Mouse (Mus musculus) large intestine, adult 2 months (tissue): ENCODE results near the gene Pi4ka. TPM values are rescaled to one million over a fixed set of nuclear protein-coding genes. Genes with fewer than 3 reads are reported as not detected.

Experiments
- DNase-seq: peaks from one replicate; pipeline ENCODE4 v3.0.0-alpha.2; 2012; ENCODE audit warnings: low read depth, low spot score
- WGBS: fragments of 180-500 bp; shearing (Covaris S2); methylation state at CpG from one replicate; pipeline ENCODE4 v1.1.7; 2018; 5-methylcytosine and 5-hydroxymethylcytosine counted together
- polyA plus RNA-seq: library from polyadenylated mRNA; depleted of rRNA; stranded (reverse); fragments of >200 nt; gene quantifications from 2 replicates; pipeline ENCODE4 v1.2.3, GENCODE M21; 2012

Gene Pi4ka
- polyA plus RNA-seq, 1 experiment = 54.5 TPM

GRCm38 (mm10) chr16:17277342-17278211, 128.5 kb downstream of the Pi4ka start:
- DNase-seq = no peak
- WGBS = 29% methylated on average over 61 of the region's 61 CpGs

DNA sequence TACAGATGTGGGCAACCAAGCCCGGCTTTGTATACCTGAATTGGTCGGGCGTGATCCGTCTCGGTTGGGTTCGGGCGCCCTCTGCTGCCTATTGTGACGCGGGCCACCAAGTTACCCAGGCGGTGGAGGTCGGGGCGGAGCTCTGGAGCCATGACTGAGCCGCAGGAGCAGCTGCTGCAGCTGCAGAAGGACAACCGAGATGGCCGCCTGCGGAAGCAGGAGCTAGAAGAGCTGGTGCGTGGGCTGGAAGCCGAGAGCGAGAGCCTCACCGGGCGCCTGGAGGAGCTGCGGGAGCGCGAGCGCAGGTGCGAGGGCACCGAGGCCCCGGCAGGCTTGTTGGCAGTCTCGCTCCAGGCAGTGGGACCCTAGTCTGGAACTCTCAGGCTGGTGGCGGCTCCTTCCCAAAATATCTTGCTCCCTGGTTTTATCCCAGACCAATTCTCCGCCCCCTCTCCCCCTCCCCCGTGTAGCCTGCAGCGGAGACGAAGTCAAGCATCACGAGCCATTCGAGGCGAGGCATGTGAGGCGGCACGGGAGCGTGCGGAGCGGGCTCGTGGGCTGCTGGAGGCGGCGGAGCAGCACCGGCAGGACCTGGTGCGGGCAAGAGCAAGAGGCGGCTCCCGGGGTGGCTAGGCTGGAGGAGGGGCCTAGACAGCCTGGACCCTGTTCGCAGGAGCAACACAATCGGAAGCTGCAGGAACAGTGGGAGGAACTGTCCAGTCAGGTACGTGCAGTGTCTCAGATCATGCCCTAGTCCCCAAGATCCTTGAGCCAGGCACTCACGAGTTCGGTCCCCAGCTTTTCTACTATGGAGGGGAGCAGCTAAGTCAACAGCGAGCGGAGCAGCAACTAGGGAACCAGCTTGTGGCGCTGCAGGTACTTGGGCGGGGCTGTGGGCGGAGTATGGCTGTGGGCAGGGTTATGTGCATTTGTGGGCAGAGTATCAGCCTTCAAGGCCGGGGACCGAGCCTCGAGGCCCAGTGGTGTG, 129.7 kb downstream of the Pi4ka start:
- peak; percentile 81 for DNase-seq
- WGBS = 1% methylated on average over 62 of the region's 62 CpGs

- WGBS = 55% methylated on average over 7 of the region's 7 CpGs
- no peak for DNase-seq
Observed at GRCm38 (mm10) chr16:17275721-17276120, 130.4 kb downstream of the Pi4ka start, which contains the start of gene Tmem191c. Tmem191c (plus strand) TSS chr16:17276077.

- no peak for DNase-seq
- WGBS = 80% methylated on average over 6 of the region's 6 CpGs
Observed at GRCm38 (mm10) chr16:17271856-17272255, 134.3 kb downstream of the Pi4ka start.

DNA sequence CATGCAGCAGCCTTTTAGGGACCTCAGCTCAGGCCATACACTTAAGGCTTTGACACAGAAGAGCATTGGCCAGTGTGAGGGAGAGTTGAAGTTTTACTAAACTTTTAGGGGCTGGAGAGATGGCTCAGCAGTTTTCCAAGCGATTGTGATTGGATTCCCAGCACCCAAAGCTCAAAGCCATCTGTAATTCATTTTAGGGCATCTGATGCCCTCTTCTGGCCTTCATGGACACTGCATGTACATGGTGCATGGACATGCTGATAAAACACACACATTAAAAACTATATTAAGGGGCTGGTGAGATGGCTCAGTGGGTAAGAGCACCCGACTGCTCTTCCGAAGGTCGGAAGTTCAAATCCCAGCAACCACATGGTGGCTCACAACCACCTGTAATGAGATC, 135.0 kb downstream of the Pi4ka start:
- 65% methylated on average over 4 of the region's 4 CpGs for WGBS
- no peak for DNase-seq

- DNase-seq = no peak
- WGBS = 94% methylated on average over 5 of the region's 5 CpGs
Observed at GRCm38 (mm10) chr16:17269872-17270271, 136.2 kb downstream of the Pi4ka start.

GRCm38 (mm10) chr16:17267937-17268336, 138.2 kb downstream of the Pi4ka start:
- no peak for DNase-seq
- WGBS = 59% methylated on average over 5 of the region's 5 CpGs

- DNase-seq = no peak
- 77% methylated on average over 3 of the region's 3 CpGs for WGBS
Observed at GRCm38 (mm10) chr16:17266113-17266512, 140.0 kb downstream of the Pi4ka start.

DNA sequence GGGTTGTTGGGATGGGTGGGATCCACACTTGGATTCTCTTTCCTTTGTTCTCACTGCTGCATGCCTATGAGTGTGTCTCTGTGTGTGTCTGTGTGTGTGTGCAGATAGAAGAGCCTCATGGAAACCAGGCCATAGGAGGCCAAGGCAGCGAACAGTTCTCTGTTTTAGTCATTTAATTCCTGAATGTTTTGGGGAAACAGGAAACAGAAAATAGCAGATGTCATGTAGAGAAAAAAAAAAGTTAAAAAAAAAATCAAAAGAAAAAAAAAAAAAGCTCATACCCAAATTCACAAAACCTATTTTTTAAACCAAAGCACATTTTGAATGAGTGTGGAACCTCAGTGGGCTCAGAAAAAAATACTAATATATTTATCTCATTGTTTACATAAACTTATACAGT, 144.8 kb downstream of the Pi4ka start:
- 88% methylated on average over 1 of the region's 1 CpGs for WGBS
- DNase-seq = no peak

GRCm38 (mm10) chr16:17258917-17259316, 147.2 kb downstream of the Pi4ka start:
- DNase-seq = no peak
- WGBS = 93% methylated on average over 12 of the region's 12 CpGs

- WGBS = 86% methylated on average over 9 of the region's 9 CpGs
- no peak for DNase-seq
Observed at GRCm38 (mm10) chr16:17257359-17257821, 148.7 kb downstream of the Pi4ka start.

- DNase-seq = no peak
- 17% methylated on average over 2 of the region's 2 CpGs for WGBS
Observed at GRCm38 (mm10) chr16:17255270-17255669, 150.8 kb downstream of the Pi4ka start.

GRCm38 (mm10) chr16:17254005-17254597, 152.0 kb downstream of the Pi4ka start:
- WGBS = 73% methylated on average over 4 of the region's 4 CpGs
- DNase-seq = no peak

DNA sequence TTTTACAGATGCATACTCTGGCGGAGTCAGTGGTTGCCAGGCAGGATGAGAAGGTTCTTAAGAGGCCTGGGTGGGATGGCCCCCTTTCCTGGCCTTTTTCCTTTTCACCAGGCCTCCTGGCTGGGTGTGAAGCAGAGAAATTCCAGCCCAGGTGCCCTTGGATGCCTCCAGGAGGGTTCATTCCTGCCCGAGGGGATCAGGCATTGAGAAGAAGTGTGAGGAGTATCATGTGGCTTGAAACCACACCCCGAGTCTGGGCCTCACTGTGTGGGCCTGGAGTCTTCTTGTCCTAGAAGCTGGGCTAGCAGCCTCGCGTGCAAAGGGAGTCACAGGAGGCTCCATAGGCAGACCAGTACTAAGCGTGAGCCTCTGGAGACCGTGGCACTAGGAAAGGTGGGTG, 153.3 kb downstream of the Pi4ka start:
- DNase-seq = no peak

DNA sequence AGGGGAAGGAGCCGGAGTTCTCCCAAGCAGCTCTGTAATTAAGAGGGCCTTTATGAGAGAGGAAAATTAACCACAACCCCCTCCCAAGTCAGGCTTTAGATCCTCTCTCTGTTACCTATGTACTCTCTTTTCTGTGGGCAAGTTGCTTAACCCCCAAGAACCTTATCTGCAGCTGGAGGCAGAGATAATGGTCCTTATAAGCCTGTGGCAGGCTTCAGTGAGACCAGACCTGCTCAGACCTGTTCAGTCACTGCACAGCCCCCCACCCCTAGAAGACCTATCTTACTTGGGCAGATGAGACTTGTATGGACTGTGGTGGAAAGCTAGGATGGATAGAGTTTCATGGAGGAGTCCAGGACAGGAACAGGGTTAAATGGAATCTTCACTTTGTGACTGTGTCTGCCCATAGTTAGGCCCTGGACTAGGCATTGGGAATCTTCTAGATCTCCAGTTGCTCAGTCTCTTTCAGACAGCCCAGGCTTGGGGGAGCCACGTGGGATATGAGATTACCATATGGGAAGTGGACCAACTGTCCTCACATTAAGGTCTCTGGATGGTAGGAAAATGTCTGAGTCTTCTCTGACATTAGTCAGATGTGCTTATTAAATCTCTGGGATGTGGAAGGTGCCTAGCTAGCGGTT, 153.9 kb downstream of the Pi4ka start:
- 37% methylated on average over 3 of the region's 3 CpGs for WGBS
- no peak for DNase-seq

More for the DNA sequence above, 153.3 kb downstream of the Pi4ka start:
- 75% methylated on average over 7 of the region's 7 CpGs for WGBS

GRCm38 (mm10) chr16:17251539-17251938, 154.6 kb downstream of the Pi4ka start:
- DNase-seq = peak; percentile 80
- 29% methylated on average over 3 of the region's 3 CpGs for WGBS

DNA sequence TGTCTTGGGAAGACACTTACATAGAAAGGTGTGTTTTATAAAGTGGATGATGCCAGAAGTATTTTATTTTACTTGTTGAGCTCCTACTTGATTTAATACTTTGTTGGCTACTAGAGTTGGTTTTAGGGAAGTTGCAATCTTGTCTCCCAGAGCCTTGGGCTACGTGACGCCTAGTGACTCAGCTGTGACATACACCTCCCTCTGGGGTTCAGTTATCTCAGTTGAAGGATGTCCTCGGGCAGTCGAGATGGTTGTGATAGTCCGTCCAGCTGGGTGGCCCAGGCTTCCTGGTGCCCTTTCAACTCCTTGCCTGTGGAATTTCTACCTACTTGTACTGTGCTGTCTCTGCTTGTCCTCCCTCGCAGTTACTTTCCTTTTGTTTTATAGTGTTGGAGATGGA, 157.0 kb downstream of the Pi4ka start:
- DNase-seq = no peak
- WGBS = 59% methylated on average over 6 of the region's 6 CpGs

DNA sequence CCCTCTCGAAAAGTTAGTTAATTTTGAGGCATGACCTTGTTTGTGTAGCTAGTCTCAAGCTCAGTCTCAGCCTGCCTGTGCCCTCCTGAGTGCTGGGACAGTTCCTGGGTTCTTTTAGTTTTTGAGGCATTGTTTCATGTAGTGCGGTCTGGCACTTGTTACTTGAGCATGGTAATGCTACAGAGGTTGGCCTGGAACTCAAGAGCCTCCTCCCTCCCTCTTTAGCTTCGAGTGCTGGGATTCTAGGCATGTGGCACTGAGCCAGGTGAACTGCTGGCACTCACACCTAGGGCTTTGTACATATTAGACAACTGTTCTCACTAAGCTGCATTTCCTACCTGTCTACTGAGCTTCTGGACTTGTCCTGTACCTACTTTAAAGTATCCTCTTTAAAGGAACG, 158.4 kb downstream of the Pi4ka start:
- no peak for DNase-seq
- WGBS = 29% methylated on average over 4 of the region's 4 CpGs

GRCm38 (mm10) chr16:17244996-17245395, 161.1 kb downstream of the Pi4ka start:
- 43% methylated on average over 1 of the region's 1 CpGs for WGBS
- no peak for DNase-seq
